Mouse (Mus musculus) heart, embryonic 14.5 days (tissue): ENCODE measurements around the gene Gm42715. TPM values are rescaled to one million over a fixed set of nuclear protein-coding genes. Genes with fewer than 3 reads are reported as not detected.

ENCODE experiments used
- ATAC-seq: fragments of 200-750 bp; cut with Nextera tagmentation; 2 replicates; pipeline ENCODE4 v1.8.0; 2017; ENCODE audit warnings: low read depth, moderate TSS enrichment; ENCODE audit not compliant: insufficient number of reproducible peaks, insufficient read depth, low FRiP score
- H3K27ac ChIP-seq, 2 experiments: fragments of 200-500 bp in 1 of 2; fragments of 300-500 bp in 1 of 2; sonication (generic) in 1 of 2; replicated peaks in 1 of 2; 2 replicates each; pipeline ENCODE4 v1.5.1; 2012 to 2014; ENCODE audit warnings: low read depth in 2 of 2, low read length in 2 of 2, control low read depth in 1 of 2, mild to moderate bottlenecking in 1 of 2, mixed read lengths in 1 of 2; ENCODE audit not compliant: control insufficient read depth in 1 of 2, insufficient read depth in 1 of 2
- H3K27me3 ChIP-seq: fragments of 300-500 bp; sonication (generic); 2 replicates; pipeline ENCODE4 v1.6.1; 2014; ENCODE audit warnings: mild to moderate bottlenecking, low read length, control low read depth; ENCODE audit not compliant: control insufficient read depth, insufficient read depth
- H3K36me3 ChIP-seq: fragments of 300-500 bp; sonication (generic); 2 replicates; pipeline ENCODE4 v1.6.1; 2014; ENCODE audit warnings: mild to moderate bottlenecking, control low read depth, low read length, mixed read lengths; ENCODE audit not compliant: control insufficient read depth, insufficient read depth
- H3K4me1 ChIP-seq, 2 experiments: fragments of 200-500 bp in 1 of 2; fragments of 300-500 bp in 1 of 2; sonication (generic) in 1 of 2; 2 replicates each; pipeline ENCODE4 v1.6.1; 2012 to 2014; ENCODE audit warnings: low read length in 2 of 2, control low read depth in 1 of 2, mixed read lengths in 1 of 2; ENCODE audit not compliant: control insufficient read depth in 2 of 2, insufficient read depth in 2 of 2
- H3K4me2 ChIP-seq: fragments of 300-500 bp; sonication (generic); 2 replicates; pipeline ENCODE4 v1.6.1; 2014; ENCODE audit warnings: mild to moderate bottlenecking, low read length
- H3K4me3 ChIP-seq, 2 experiments: fragments of 200-500 bp in 1 of 2; fragments of 300-500 bp in 1 of 2; sonication (generic) in 1 of 2; 2 replicates each; pipeline ENCODE4 v1.5.1; 2012 to 2014; ENCODE audit warnings: low read length in 2 of 2, mild to moderate bottlenecking in 2 of 2, control low read depth in 1 of 2, low read depth in 1 of 2, moderate library complexity in 1 of 2; ENCODE audit not compliant: control insufficient read depth in 1 of 2, insufficient read depth in 1 of 2
- H3K9ac ChIP-seq: fragments of 300-500 bp; sonication (generic); 2 replicates; pipeline ENCODE4 v1.6.1; 2014; ENCODE audit warnings: mild to moderate bottlenecking, low read length
- H3K9me3 ChIP-seq: fragments of 300-500 bp; sonication (generic); 2 replicates; pipeline ENCODE4 v1.6.1; 2016; ENCODE audit warnings: low read length, control low read depth; ENCODE audit not compliant: control insufficient read depth
- WGBS: fragments of 180-500 bp; shearing (Covaris S2); extraction: QIAGEN DNeasy Blood & Tissue Kit; methylation state at CpG from one replicate; pipeline ENCODE4 v1.1.7; 2014; 5-methylcytosine and 5-hydroxymethylcytosine counted together
- polyA plus RNA-seq: library from polyadenylated mRNA; unstranded; fragments of >200 nt; fragmentation: Nextera tagmentation; extraction: Ambion mirVana; gene quantifications from 2 replicates; pipeline ENCODE4 v1.2.1, GENCODE M21; 2014

Gene Gm42715
- polyA plus RNA-seq, 1 experiment from 2014 or later, result 11.3 TPM

GRCm38 (mm10) chr7:127564381-127565150 is 45.2 kb downstream of the Gm42715 start:
- H3K9me3 ChIP-seq, result no peaks in the 10 kb centered on the region
- H3K4me1 ChIP-seq, result peaks cover 4 to 9% of the 10 kb centered on the region in 2 experiments; a peak in 3 of 4 replicates
- 43% methylated on average over 6 of the region's 6 CpGs for WGBS
- H3K36me3 ChIP-seq, result peaks cover 85% of the 10 kb centered on the region
- H3K27ac ChIP-seq, result peak overlapping the region; percentile 42 to 54; a peak in 3 of 4 replicates
- no peak overlapping the region for H3K4me2 ChIP-seq
- ATAC-seq, result peak; percentile 68; the same call in 1 of the 2 replicates
- H3K9ac ChIP-seq, result peak overlapping the region; percentile 41; the same call in 1 of the 2 replicates
- no peaks in the 10 kb centered on the region for H3K27me3 ChIP-seq
- H3K4me3 ChIP-seq, result no peak overlapping the region

GRCm38 (mm10) chr7:127572895-127573471 is 53.6 kb downstream of the Gm42715 start, which contains the start of gene Phkg2:
TSS of gene Phkg2 (plus strand) at chr7:127573340.
- H3K4me3 ChIP-seq, result peak within 1 kb of the TSS; percentile 60 to 76
- peaks cover 28% of the 10 kb centered on the region for H3K36me3 ChIP-seq
- WGBS, result under 1% methylated on average over 17 of the region's 17 CpGs
- H3K27me3 ChIP-seq, result no peaks in the 10 kb centered on the region
- H3K9ac ChIP-seq, result peak within 1 kb of the TSS; percentile 87
- H3K9me3 ChIP-seq, result no peaks in the 10 kb centered on the region
- peak within 1 kb of the TSS; percentile 51 to 79 for H3K27ac ChIP-seq
- H3K4me2 ChIP-seq, result peak within 1 kb of the TSS; percentile 90
- peak; percentile 95 for ATAC-seq
- H3K4me1 ChIP-seq, result peaks cover 6 to 21% of the 10 kb centered on the region in 2 experiments; a peak in 3 of 4 replicates

GRCm38 (mm10) chr7:127573503-127574008 is 54.2 kb downstream of the Gm42715 start:
- H3K9me3 ChIP-seq, result no peaks in the 10 kb centered on the region
- no peaks in the 10 kb centered on the region for H3K27me3 ChIP-seq
- 2% methylated on average over 27 of the region's 28 CpGs for WGBS
- peaks cover 6 to 21% of the 10 kb centered on the region in 2 experiments; a peak in 3 of 4 replicates for H3K4me1 ChIP-seq
- H3K36me3 ChIP-seq, result peaks cover 30% of the 10 kb centered on the region
- peak overlapping the region; percentile 87 for H3K9ac ChIP-seq
- ATAC-seq, result no peak; the same call in none of the 2 replicates
- peak overlapping the region; percentile 90 for H3K4me2 ChIP-seq
- peak overlapping the region; percentile 60 to 76 for H3K4me3 ChIP-seq
- H3K27ac ChIP-seq, result peak overlapping the region in 1 of 2 experiments; percentile 79; a peak in 2 of 4 replicates

GRCm38 (mm10) chr7:127574115-127574514 is 54.7 kb downstream of the Gm42715 start:
- WGBS, result 13% methylated on average over 7 of the region's 7 CpGs
- H3K9me3 ChIP-seq, result no peaks in the 10 kb centered on the region
- ATAC-seq, result no peak
- H3K27ac ChIP-seq, result no peak overlapping the region
- H3K36me3 ChIP-seq, result peaks cover 31% of the 10 kb centered on the region
- peaks cover 6 to 21% of the 10 kb centered on the region in 2 experiments; a peak in 3 of 4 replicates for H3K4me1 ChIP-seq
- no peaks in the 10 kb centered on the region for H3K27me3 ChIP-seq
- peak overlapping the region; percentile 87 for H3K9ac ChIP-seq
- peak overlapping the region; percentile 90 for H3K4me2 ChIP-seq
- H3K4me3 ChIP-seq, result peak overlapping the region; percentile 60 to 76

- Histone ChIP-seq H3K27me3 (no peaks in the 10 kb centered on the region), H3K4me1 (peaks cover 3 to 10% of the 10 kb centered on the region in 2 experiments), H3K4me3 (no peak overlapping the region), H3K27ac (no peak overlapping the region), H3K36me3 (peaks cover 68% of the 10 kb centered on the region), H3K9me3 (no peaks in the 10 kb centered on the region), H3K9ac (no peak overlapping the region), H3K4me2 (no peak overlapping the region)
- 89% methylated on average over 6 of the region's 6 CpGs for WGBS
- ATAC-seq, result no peak
These were observed 63.9 kb downstream of the Gm42715 start for GRCm38 (mm10) chr7:127583260-127583659.

GRCm38 (mm10) chr7:127585031-127585430 is 65.6 kb downstream of the Gm42715 start:
- WGBS, result 78% methylated on average over 7 of the region's 7 CpGs
- no peaks in the 10 kb centered on the region for H3K27me3 ChIP-seq
- H3K4me2 ChIP-seq, result no peak overlapping the region
- no peak for ATAC-seq
- H3K9me3 ChIP-seq, result no peaks in the 10 kb centered on the region
- no peak overlapping the region for H3K4me3 ChIP-seq
- H3K27ac ChIP-seq, result no peak overlapping the region
- H3K4me1 ChIP-seq, result peaks cover 8 to 16% of the 10 kb centered on the region in 2 experiments
- H3K9ac ChIP-seq, result no peak overlapping the region
- H3K36me3 ChIP-seq, result peaks cover 58% of the 10 kb centered on the region

GRCm38 (mm10) chr7:127586149-127586548 is 66.8 kb downstream of the Gm42715 start:
- ATAC-seq, result no peak
- 70% methylated on average over 6 of the region's 6 CpGs for WGBS
- H3K36me3 ChIP-seq, result peaks cover 58% of the 10 kb centered on the region

More at GRCm38 (mm10) chr7:127586149-127586548, 66.8 kb downstream of the Gm42715 start:
- no peaks in the 10 kb centered on the region for H3K9me3 ChIP-seq
- peaks cover 8 to 18% of the 10 kb centered on the region in 2 experiments for H3K4me1 ChIP-seq
- no peak overlapping the region for H3K9ac ChIP-seq
- H3K4me2 ChIP-seq, result no peak overlapping the region
- no peak overlapping the region for H3K27ac ChIP-seq
- H3K4me3 ChIP-seq, result no peak overlapping the region
- no peaks in the 10 kb centered on the region for H3K27me3 ChIP-seq
